Mouse (Mus musculus): Measurements from ENCODE around the gene Rab10. TPM values are rescaled to one million over a fixed set of nuclear protein-coding genes. Genes with fewer than 3 reads are reported as not detected.
A peak's percentile ranks its signal among the peaks of the same experiment; 100 is the strongest.
"Not testable (repeated sequence)": the region's sequence is repeated elsewhere in the genome, so short reads cannot be mapped to it uniquely, and the experiment has no call there.

The Rab10 gene
- polyA plus RNA-seq, 1 experiment from 2014 or later, result 91.2 TPM

DNA sequence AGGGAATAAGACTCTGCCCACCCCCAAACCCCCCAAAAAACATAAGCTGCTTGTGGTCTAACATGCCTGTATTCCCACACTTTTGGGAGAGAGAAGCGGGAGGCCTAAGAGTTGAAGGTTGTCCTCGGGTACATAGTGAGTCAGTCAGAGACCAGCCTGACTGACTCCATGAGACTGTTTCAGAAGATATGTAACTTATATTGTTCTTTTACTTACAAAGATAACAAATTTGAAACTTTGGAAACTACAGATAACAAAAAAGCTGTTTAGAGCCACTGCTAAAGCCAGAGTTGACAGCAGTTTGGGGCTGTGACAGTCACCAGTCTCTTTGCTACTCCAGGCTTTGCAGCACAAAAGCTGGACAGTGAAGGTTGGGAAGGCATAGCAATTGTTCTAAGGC lies 15.5 kb upstream of the Rab10 start:
- 75% methylated on average over 2 of the region's 2 CpGs for WGBS
- H3K4me3 ChIP-seq (replicated peaks), result no peak overlapping the region
- H3K4me1 ChIP-seq, result no peaks in the 10 kb centered on the region
- no peaks in the 10 kb centered on the region for H3K9me3 ChIP-seq
- H3K36me3 ChIP-seq, result no peaks in the 10 kb centered on the region
- no peak for ATAC-seq (ENCODE audit: insufficient read depth, low FRiP score, low read depth)
- no peak overlapping the region for H3K9ac ChIP-seq
- H3K27me3 ChIP-seq (replicated peaks), result no peaks in the 10 kb centered on the region
- no peak overlapping the region for H3K4me2 ChIP-seq
- H3K27ac ChIP-seq, result no peak overlapping the region

DNA sequence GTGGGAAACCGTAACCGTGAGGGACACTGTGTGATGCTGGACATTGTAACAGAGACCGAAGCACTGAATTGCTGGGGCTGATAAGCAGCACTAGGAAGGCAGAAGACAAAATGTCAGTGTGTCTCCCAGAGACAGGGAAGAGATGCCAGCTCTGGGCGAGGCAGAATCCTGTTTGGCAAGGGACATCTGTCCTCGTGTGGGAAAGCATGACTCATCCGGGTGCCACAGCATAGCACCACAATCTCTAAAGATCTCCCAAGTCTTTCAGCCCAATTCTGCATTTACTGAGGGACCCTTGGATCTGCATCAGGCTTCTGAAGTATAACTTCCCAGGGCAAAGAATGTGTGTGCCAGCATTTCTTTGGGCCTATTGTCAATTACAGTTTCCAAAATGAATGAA lies 13.5 kb upstream of the Rab10 start:
- Histone ChIP-seq H3K4me3 (replicated peaks) (no peak overlapping the region), H3K9me3 (no peaks in the 10 kb centered on the region), H3K27me3 (replicated peaks) (no peaks in the 10 kb centered on the region), H3K36me3 (no peaks in the 10 kb centered on the region), H3K27ac (no peak overlapping the region), H3K4me2 (no peak overlapping the region), H3K4me1 (no peaks in the 10 kb centered on the region), H3K9ac (no peak overlapping the region)
- 68% methylated on average over 6 of the region's 6 CpGs for WGBS
- no peak for ATAC-seq (ENCODE audit: insufficient read depth, low FRiP score, low read depth)

DNA sequence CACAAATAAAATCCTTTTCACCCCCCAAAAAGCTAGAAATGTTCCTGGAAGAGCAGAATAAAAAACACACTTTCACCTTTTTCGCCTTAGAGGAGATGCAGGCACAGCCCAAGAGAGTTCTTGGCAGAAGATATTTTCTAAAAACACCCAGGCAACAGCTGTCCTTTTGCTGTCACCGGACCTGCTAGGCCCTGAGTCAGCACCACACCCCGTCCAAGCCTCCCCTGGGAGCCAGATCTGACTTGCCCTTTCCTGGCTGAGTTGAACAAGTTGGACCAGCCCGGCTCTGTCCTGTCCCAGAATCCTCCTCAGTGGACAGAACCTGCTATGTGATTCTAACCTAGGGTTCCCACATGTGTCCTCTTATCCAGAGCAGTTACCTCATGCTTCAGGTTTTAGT lies 9.6 kb upstream of the Rab10 start:
- no peaks in the 10 kb centered on the region for H3K27me3 ChIP-seq (replicated peaks)
- no peak overlapping the region for H3K9ac ChIP-seq
- no peak overlapping the region for H3K27ac ChIP-seq
- H3K4me2 ChIP-seq, result no peak overlapping the region
- no peak for ATAC-seq (ENCODE audit: insufficient read depth, low FRiP score, low read depth)
- no peak overlapping the region for H3K4me3 ChIP-seq (replicated peaks)
- 66% methylated on average over 4 of the region's 4 CpGs for WGBS
- H3K36me3 ChIP-seq, result no peaks in the 10 kb centered on the region
- H3K9me3 ChIP-seq, result no peaks in the 10 kb centered on the region
- no peaks in the 10 kb centered on the region for H3K4me1 ChIP-seq

GRCm38 (mm10) chr12:3316937-3317336 lies 7.2 kb upstream of the Rab10 start:
- Histone ChIP-seq H3K36me3 (no peaks in the 10 kb centered on the region), H3K4me2 (no peak overlapping the region), H3K9me3 (no peaks in the 10 kb centered on the region), H3K4me3 (replicated peaks) (no peak overlapping the region), H3K9ac (no peak overlapping the region), H3K27ac (no peak overlapping the region), H3K27me3 (replicated peaks) (no peaks in the 10 kb centered on the region), H3K4me1 (no peaks in the 10 kb centered on the region)
- WGBS, result 38% methylated on average over 3 of the region's 3 CpGs
- no peak for ATAC-seq (ENCODE audit: insufficient read depth, low FRiP score, low read depth)

- ATAC-seq (ENCODE audit: insufficient read depth, low FRiP score, low read depth), result no peak
Measured at GRCm38 (mm10) chr12:3316083-3316482, 6.3 kb upstream of the Rab10 start.

DNA sequence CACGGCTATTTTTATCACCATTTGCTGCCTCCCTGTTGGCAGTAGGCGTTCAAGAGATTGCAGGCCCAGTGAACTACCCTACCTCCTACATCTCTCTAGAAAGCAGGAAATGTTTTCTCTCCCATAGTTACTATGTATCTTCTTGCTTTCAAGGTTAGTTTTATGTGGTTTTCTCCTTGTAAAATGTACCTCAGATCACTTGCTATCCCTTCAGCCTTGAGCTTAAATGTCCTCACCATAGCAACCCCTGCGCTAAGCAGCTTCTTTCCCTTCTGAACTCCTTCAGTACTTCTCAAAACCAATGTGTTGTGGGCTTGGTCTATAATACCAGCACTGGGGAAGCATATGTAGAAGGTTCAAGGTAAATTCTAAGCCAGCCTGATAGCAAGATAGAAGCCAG lies 3.1 kb upstream of the Rab10 start:
- ATAC-seq (ENCODE audit: insufficient read depth, low FRiP score, low read depth), result no peak
- Histone ChIP-seq H3K27ac (no peak overlapping the region), H3K27me3 (replicated peaks) (no peaks in the 10 kb centered on the region), H3K9me3 (no peaks in the 10 kb centered on the region), H3K4me3 (replicated peaks) (no peak overlapping the region), H3K4me1 (no peaks in the 10 kb centered on the region; the same call in 1 of the 2 replicates), H3K36me3 (no peaks in the 10 kb centered on the region), H3K4me2 (no peak overlapping the region), H3K9ac (no peak overlapping the region)
- 78% methylated on average over 3 of the region's 3 CpGs for WGBS

More at GRCm38 (mm10) chr12:3316083-3316482, 6.3 kb upstream of the Rab10 start:
- no peaks in the 10 kb centered on the region for H3K9me3 ChIP-seq
- H3K27ac ChIP-seq, result no peak overlapping the region
- no peaks in the 10 kb centered on the region for H3K4me1 ChIP-seq
- no peaks in the 10 kb centered on the region for H3K27me3 ChIP-seq (replicated peaks)
- H3K4me3 ChIP-seq (replicated peaks), result no peak overlapping the region
- WGBS, result 22% methylated on average over 2 of the region's 2 CpGs
- no peaks in the 10 kb centered on the region for H3K36me3 ChIP-seq
- no peak overlapping the region for H3K9ac ChIP-seq
- no peak overlapping the region for H3K4me2 ChIP-seq

- no peaks in the 10 kb centered on the region for H3K27me3 ChIP-seq (replicated peaks)
- H3K4me1 ChIP-seq, result peaks cover 7% of the 10 kb centered on the region
- peak overlapping the region; percentile 94 for H3K4me3 ChIP-seq (replicated peaks)
- peak overlapping the region; percentile 40; the same call in 1 of the 2 replicates for H3K9ac ChIP-seq
- ATAC-seq (ENCODE audit: insufficient read depth, low FRiP score, low read depth), result no peak
- no peaks in the 10 kb centered on the region for H3K36me3 ChIP-seq
- H3K4me2 ChIP-seq, result peak overlapping the region; percentile 78
- H3K27ac ChIP-seq, result peak overlapping the region; percentile 85
- 3% methylated on average over 15 of the region's 15 CpGs for WGBS
- no peaks in the 10 kb centered on the region for H3K9me3 ChIP-seq
Measured at GRCm38 (mm10) chr12:3310321-3310692, 538 bp upstream of the Rab10 start.

- peak overlapping the region; percentile 99 for H3K27ac ChIP-seq
- H3K9ac ChIP-seq, result peak overlapping the region; percentile 83
- ATAC-seq (ENCODE audit: insufficient read depth, low FRiP score, low read depth), result no peak
- H3K4me2 ChIP-seq, result peak overlapping the region; percentile 75
- WGBS, result 2% methylated on average over 19 of the region's 19 CpGs
- H3K4me1 ChIP-seq, result peaks cover 7% of the 10 kb centered on the region
- H3K27me3 ChIP-seq (replicated peaks), result no peaks in the 10 kb centered on the region
- no peaks in the 10 kb centered on the region for H3K9me3 ChIP-seq
- H3K36me3 ChIP-seq, result no peaks in the 10 kb centered on the region
- H3K4me3 ChIP-seq (replicated peaks), result peak overlapping the region; percentile 94
Measured at GRCm38 (mm10) chr12:3308541-3309241, 1.1 kb downstream of the Rab10 start.

- peak overlapping the region; percentile 75 for H3K4me2 ChIP-seq
- H3K4me1 ChIP-seq, result peaks cover 7% of the 10 kb centered on the region
- H3K27me3 ChIP-seq (replicated peaks), result no peaks in the 10 kb centered on the region
- no peaks in the 10 kb centered on the region for H3K36me3 ChIP-seq
- peak overlapping the region; percentile 17; the same call in 1 of the 2 replicates for H3K9ac ChIP-seq
- no peaks in the 10 kb centered on the region for H3K9me3 ChIP-seq
- no peak overlapping the region for H3K27ac ChIP-seq
- no peak for ATAC-seq (ENCODE audit: insufficient read depth, low FRiP score, low read depth)
- WGBS, result 13% methylated on average over 6 of the region's 6 CpGs
- peak overlapping the region; percentile 94 for H3K4me3 ChIP-seq (replicated peaks)
Measured at GRCm38 (mm10) chr12:3307587-3307986, 2.2 kb downstream of the Rab10 start.

DNA sequence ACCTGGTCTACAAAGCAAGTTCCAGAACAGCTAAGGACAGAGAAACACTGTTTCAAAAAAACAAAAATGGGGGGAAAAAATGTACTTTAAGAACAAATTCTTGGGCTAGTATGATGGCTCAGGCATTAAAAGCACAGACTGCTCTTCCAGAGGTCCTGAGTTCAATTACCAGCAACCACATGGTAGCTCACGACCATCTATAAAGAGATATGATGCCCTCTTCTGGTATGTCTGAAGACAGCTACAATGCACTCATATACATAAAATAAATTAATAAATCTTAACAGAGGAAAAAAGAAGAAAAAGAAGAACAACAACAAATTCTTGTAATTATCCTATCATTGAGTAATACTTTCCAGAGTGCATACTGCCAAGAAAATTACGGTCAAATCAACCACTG lies 4.5 kb downstream of the Rab10 start:
- no peaks in the 10 kb centered on the region; the same call in 1 of the 2 replicates for H3K36me3 ChIP-seq
- no peak overlapping the region for H3K9ac ChIP-seq
- 88% methylated on average over 2 of the region's 2 CpGs for WGBS
- H3K27ac ChIP-seq, result no peak overlapping the region
- H3K9me3 ChIP-seq, result no peaks in the 10 kb centered on the region
- H3K4me2 ChIP-seq, result no peak overlapping the region
- H3K4me1 ChIP-seq, result peaks cover 7% of the 10 kb centered on the region
- H3K27me3 ChIP-seq (replicated peaks), result no peaks in the 10 kb centered on the region
- ATAC-seq (ENCODE audit: insufficient read depth, low FRiP score, low read depth), result no peak
- no peak overlapping the region for H3K4me3 ChIP-seq (replicated peaks)

GRCm38 (mm10) chr12:3297622-3298021 lies 12.1 kb downstream of the Rab10 start:
- H3K9ac ChIP-seq; H3K27ac ChIP-seq; ATAC-seq (ENCODE audit: insufficient read depth, low FRiP score, low read depth); H3K4me3 ChIP-seq (replicated peaks); H3K36me3 ChIP-seq; H3K4me2 ChIP-seq; H3K4me1 ChIP-seq; H3K9me3 ChIP-seq; H3K27me3 ChIP-seq (replicated peaks): not testable (repeated sequence)
- WGBS, result 91% methylated on average over 6 of the region's 6 CpGs

- Histone ChIP-seq H3K9ac (no peak overlapping the region), H3K27ac (no peak overlapping the region), H3K4me3 (replicated peaks) (no peak overlapping the region), H3K4me1 (no peaks in the 10 kb centered on the region; the same call in 1 of the 2 replicates), H3K36me3 (peaks cover 3% of the 10 kb centered on the region; the same call in 1 of the 2 replicates), H3K9me3 (no peaks in the 10 kb centered on the region), H3K4me2 (no peak overlapping the region), H3K27me3 (replicated peaks) (no peaks in the 10 kb centered on the region)
- 86% methylated on average over 2 of the region's 2 CpGs for WGBS
- ATAC-seq (ENCODE audit: insufficient read depth, low FRiP score, low read depth), result peak; percentile 50; the same call in 1 of the 2 replicates
Measured at GRCm38 (mm10) chr12:3296056-3296455, 13.7 kb downstream of the Rab10 start.
